Mouse (Mus musculus): ENCODE results near the gene Ggt6. TPM values are rescaled to one million over a fixed set of nuclear protein-coding genes. Genes with fewer than 3 reads are reported as not detected.
A peak's percentile ranks its signal among the peaks of the same experiment; 100 is the strongest.

The Ggt6 gene
- polyA plus RNA-seq, 1 experiment from 2014 or later, result not detected

DNA sequence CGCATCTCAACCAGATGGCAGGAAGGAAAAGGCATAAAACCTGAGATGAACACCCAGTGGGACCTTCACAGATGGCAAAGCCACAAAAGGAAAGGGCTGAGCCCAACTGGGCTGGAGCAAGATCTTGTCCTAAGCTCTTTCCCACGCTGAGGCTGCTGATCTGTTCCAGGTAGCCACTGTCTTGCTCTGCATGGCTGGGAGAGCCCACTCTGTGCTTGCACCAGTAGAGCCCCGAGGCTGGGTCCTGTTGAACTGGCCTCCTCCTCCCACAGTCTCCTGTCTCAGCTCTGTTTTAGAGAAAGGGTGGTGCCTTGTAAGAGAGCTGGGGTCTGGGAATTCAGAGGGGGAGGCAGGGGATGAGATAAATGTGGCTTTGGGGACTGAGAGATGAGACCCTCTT lies 28.2 kb upstream of the Ggt6 start:
- H3K36me3 ChIP-seq (ENCODE audit: control insufficient read depth, insufficient read depth, low read length), result peaks cover 8% of the 10 kb centered on the region; the same call in 1 of the 2 replicates
- 10% methylated on average over 3 of the region's 3 CpGs for WGBS (ENCODE audit: insufficient replicate concordance)
- H3K9me3 ChIP-seq (replicated peaks; ENCODE audit: control insufficient read depth, low read length), result no peaks in the 10 kb centered on the region
- H3K27me3 ChIP-seq (ENCODE audit: control insufficient read depth, insufficient read depth, low read length), result no peaks in the 10 kb centered on the region
- peak overlapping the region; percentile 94 for H3K27ac ChIP-seq (ENCODE audit: low read depth, low read length)
- H3K4me1 ChIP-seq (ENCODE audit: control insufficient read depth, insufficient read depth, low read length), result peaks cover 66% of the 10 kb centered on the region
- no peak for ATAC-seq (replicated peaks; ENCODE audit: insufficient number of reproducible peaks, low FRiP score, low TSS enrichment)
- peak overlapping the region; percentile 97 for H3K4me3 ChIP-seq (ENCODE audit: low read depth, low read length)
- H3K4me2 ChIP-seq, result peak overlapping the region; percentile 91
- peak overlapping the region; percentile 67 for H3K9ac ChIP-seq (ENCODE audit: low read depth, low read length)

- peak; percentile 53 for ATAC-seq (replicated peaks; ENCODE audit: insufficient number of reproducible peaks, low FRiP score, low TSS enrichment)
- Histone ChIP-seq H3K9me3 (replicated peaks; ENCODE audit: control insufficient read depth, low read length) (no peaks in the 10 kb centered on the region), H3K9ac (ENCODE audit: low read depth, low read length) (peak overlapping the region; percentile 29), H3K36me3 (ENCODE audit: control insufficient read depth, insufficient read depth, low read length) (peaks cover 7% of the 10 kb centered on the region; the same call in 1 of the 2 replicates), H3K4me3 (ENCODE audit: low read depth, low read length) (peak overlapping the region; percentile 97), H3K4me1 (ENCODE audit: control insufficient read depth, insufficient read depth, low read length) (peaks cover 66% of the 10 kb centered on the region), H3K4me2 (peak overlapping the region; percentile 91), H3K27ac (ENCODE audit: low read depth, low read length) (peak overlapping the region; percentile 94), H3K27me3 (ENCODE audit: control insufficient read depth, insufficient read depth, low read length) (no peaks in the 10 kb centered on the region)
- WGBS (ENCODE audit: insufficient replicate concordance), result 4% methylated on average over 7 of the region's 7 CpGs
Measured at GRCm38 (mm10) chr11:72407574-72407973, 27.8 kb upstream of the Ggt6 start.

GRCm38 (mm10) chr11:72408451-72409170 lies 26.7 kb upstream of the Ggt6 start:
- Histone ChIP-seq H3K4me2 (peak overlapping the region; percentile 91), H3K36me3 (ENCODE audit: control insufficient read depth, insufficient read depth, low read length) (0 out of 2 replicates have a peak, but pooled peaks cover 1% of the 10 kb centered on the region), H3K9me3 (replicated peaks; ENCODE audit: control insufficient read depth, low read length) (no peaks in the 10 kb centered on the region), H3K27me3 (ENCODE audit: control insufficient read depth, insufficient read depth, low read length) (no peaks in the 10 kb centered on the region), H3K4me3 (ENCODE audit: low read depth, low read length) (peak overlapping the region; percentile 97), H3K9ac (ENCODE audit: low read depth, low read length) (peak overlapping the region; percentile 91; the same call in 1 of the 2 replicates), H3K27ac (ENCODE audit: low read depth, low read length) (peak overlapping the region; percentile 94), H3K4me1 (ENCODE audit: control insufficient read depth, insufficient read depth, low read length) (peaks cover 72% of the 10 kb centered on the region)
- ATAC-seq (replicated peaks; ENCODE audit: insufficient number of reproducible peaks, low FRiP score, low TSS enrichment), result no peak
- 26% methylated on average over 9 of the region's 9 CpGs for WGBS (ENCODE audit: insufficient replicate concordance)

DNA sequence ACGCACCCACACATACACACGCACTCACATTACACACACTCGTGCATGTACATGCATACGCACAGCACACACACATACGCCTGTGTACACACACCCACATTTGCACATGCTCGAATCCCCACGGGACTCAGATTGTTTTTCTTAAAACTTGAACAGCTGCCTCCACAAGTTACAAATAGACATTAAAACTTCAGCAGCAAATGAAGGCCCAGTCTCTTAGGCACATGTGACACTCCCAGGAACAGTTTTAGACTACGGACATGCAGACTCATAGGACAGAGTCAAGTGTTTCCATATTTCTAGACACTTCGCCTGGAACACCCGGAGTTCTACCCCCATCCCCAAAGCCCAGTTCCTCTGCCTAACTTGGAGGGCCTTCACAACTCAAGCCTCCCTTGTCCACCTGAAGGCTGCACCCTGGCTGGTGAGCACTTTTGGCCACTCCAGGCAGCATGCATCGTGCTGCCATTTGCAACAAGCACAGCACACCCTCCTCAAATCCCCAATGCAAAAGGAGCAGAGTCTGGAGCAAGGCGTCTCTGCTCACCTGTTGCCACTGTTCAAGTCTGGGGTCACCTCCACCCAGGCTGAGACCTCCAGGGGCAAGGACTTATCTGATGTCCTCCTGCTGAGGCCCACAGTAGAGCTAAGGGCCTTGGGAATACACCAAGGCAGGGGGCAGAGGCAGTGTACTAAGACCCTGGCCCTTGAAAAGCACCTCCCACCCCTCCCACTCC lies 25.5 kb upstream of the Ggt6 start:
- peak overlapping the region; percentile 91 for H3K9ac ChIP-seq (ENCODE audit: low read depth, low read length)
- no peaks in the 10 kb centered on the region for H3K36me3 ChIP-seq (ENCODE audit: control insufficient read depth, insufficient read depth, low read length)
- WGBS (ENCODE audit: insufficient replicate concordance), result 47% methylated on average over 12 of the region's 12 CpGs
- ATAC-seq (replicated peaks; ENCODE audit: insufficient number of reproducible peaks, low FRiP score, low TSS enrichment), result no peak
- peak overlapping the region; percentile 91 for H3K4me2 ChIP-seq
- H3K4me1 ChIP-seq (ENCODE audit: control insufficient read depth, insufficient read depth, low read length), result peaks cover 74% of the 10 kb centered on the region
- H3K27me3 ChIP-seq (ENCODE audit: control insufficient read depth, insufficient read depth, low read length), result no peaks in the 10 kb centered on the region
- no peaks in the 10 kb centered on the region for H3K9me3 ChIP-seq (replicated peaks; ENCODE audit: control insufficient read depth, low read length)
- peak overlapping the region; percentile 97 for H3K4me3 ChIP-seq (ENCODE audit: low read depth, low read length)
- peak overlapping the region; percentile 94 for H3K27ac ChIP-seq (ENCODE audit: low read depth, low read length)

- no peaks in the 10 kb centered on the region for H3K9me3 ChIP-seq (replicated peaks; ENCODE audit: control insufficient read depth, low read length)
- ATAC-seq (replicated peaks; ENCODE audit: insufficient number of reproducible peaks, low FRiP score, low TSS enrichment), result no peak
- WGBS (ENCODE audit: insufficient replicate concordance), result under 1% methylated on average over 25 of the region's 25 CpGs
- no peaks in the 10 kb centered on the region for H3K36me3 ChIP-seq (ENCODE audit: control insufficient read depth, insufficient read depth, low read length)
- no peaks in the 10 kb centered on the region for H3K27me3 ChIP-seq (ENCODE audit: control insufficient read depth, insufficient read depth, low read length)
- H3K9ac ChIP-seq (ENCODE audit: low read depth, low read length), result peak overlapping the region; percentile 91
- peak overlapping the region; percentile 97 for H3K4me3 ChIP-seq (ENCODE audit: low read depth, low read length)
- peak overlapping the region; percentile 91 for H3K4me2 ChIP-seq
- H3K27ac ChIP-seq (ENCODE audit: low read depth, low read length), result peak overlapping the region; percentile 94
- peaks cover 76% of the 10 kb centered on the region for H3K4me1 ChIP-seq (ENCODE audit: control insufficient read depth, insufficient read depth, low read length)
Measured at GRCm38 (mm10) chr11:72410521-72411092, 24.7 kb upstream of the Ggt6 start.

DNA sequence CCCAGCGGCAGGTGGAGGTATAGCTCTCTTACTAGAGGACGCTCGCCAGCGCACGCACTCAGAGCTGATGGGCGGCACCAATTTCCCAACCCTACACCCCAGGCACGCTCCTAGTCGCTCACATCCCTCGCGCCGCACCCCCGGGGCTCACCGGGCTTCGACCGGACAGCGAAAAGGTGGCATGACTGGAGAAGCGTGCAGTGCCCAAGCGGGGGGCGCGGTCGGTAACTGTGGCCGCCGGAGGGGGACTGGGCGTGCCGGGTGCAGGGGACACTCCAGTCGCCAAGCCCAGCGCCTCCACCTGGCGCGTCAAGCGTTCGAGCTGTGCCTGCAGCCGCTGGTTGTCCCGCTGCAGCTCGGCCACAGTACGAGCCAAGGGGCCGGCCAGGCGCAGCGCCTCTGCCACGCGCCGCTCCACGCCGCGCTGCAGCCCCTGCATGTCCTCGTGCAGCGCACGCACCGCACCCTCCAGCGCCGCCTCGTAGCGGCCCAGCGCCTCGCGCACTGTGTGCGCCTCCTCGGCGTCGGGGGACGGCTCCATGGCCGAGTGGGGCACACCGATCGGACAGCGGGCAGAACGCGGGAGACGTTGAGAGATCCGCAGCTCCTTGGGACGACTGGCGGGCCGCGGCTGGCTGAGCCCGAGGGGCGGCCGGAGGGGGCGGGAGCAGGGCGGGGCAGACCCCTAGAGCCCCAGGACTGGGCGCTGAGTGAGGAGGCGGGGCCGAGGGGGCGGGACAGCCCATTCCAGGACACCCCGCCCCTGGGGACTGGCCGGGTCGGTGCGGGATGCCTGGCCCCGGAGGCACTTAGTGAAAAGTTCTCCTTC lies 24.0 kb upstream of the Ggt6 start, which contains the start of gene Smtnl2:
TSS of gene Smtnl2 (minus strand) at position 621 of the 829 bp plus-strand sequence.
- WGBS (ENCODE audit: insufficient replicate concordance), result under 1% methylated on average over 79 of the region's 86 CpGs
- ATAC-seq (replicated peaks; ENCODE audit: insufficient number of reproducible peaks, low FRiP score, low TSS enrichment), result peak; percentile 85
- no peaks in the 10 kb centered on the region for H3K36me3 ChIP-seq (ENCODE audit: control insufficient read depth, insufficient read depth, low read length)
- H3K4me3 ChIP-seq (ENCODE audit: low read depth, low read length), result peak within 1 kb of the TSS; percentile 97
- peak within 1 kb of the TSS; percentile 94 for H3K27ac ChIP-seq (ENCODE audit: low read depth, low read length)
- peaks cover 74% of the 10 kb centered on the region for H3K4me1 ChIP-seq (ENCODE audit: control insufficient read depth, insufficient read depth, low read length)
- no peaks in the 10 kb centered on the region for H3K9me3 ChIP-seq (replicated peaks; ENCODE audit: control insufficient read depth, low read length)
- H3K27me3 ChIP-seq (ENCODE audit: control insufficient read depth, insufficient read depth, low read length), result no peaks in the 10 kb centered on the region
- H3K9ac ChIP-seq (ENCODE audit: low read depth, low read length), result peak within 1 kb of the TSS; percentile 91
- H3K4me2 ChIP-seq, result peak within 1 kb of the TSS; percentile 91

DNA sequence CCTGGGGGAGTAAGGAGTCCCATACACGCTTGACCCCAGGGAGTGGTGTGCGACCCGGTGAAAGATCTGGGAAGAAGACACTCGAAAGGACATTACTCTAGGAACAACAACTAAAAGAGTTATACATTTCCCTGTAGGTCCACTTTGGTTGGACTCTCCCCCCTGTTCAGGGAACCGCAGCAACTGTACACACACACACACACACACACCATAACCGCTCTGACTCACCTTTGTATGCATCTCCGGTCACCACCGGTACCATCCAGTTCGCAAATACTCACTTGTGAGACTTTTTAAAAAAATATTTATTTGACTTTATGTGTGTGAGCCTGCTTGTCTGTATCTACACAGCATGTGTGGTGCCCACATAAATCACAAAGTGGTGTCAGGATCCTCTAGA lies 23.4 kb upstream of the Ggt6 start:
- Histone ChIP-seq H3K27ac (ENCODE audit: low read depth, low read length) (no peak overlapping the region), H3K36me3 (ENCODE audit: control insufficient read depth, insufficient read depth, low read length) (no peaks in the 10 kb centered on the region), H3K4me2 (peak overlapping the region; percentile 91), H3K4me1 (ENCODE audit: control insufficient read depth, insufficient read depth, low read length) (peaks cover 72% of the 10 kb centered on the region), H3K9me3 (replicated peaks; ENCODE audit: control insufficient read depth, low read length) (no peaks in the 10 kb centered on the region), H3K9ac (ENCODE audit: low read depth, low read length) (peak overlapping the region; percentile 53), H3K4me3 (ENCODE audit: low read depth, low read length) (peak overlapping the region; percentile 97), H3K27me3 (ENCODE audit: control insufficient read depth, insufficient read depth, low read length) (no peaks in the 10 kb centered on the region)
- ATAC-seq (replicated peaks; ENCODE audit: insufficient number of reproducible peaks, low FRiP score, low TSS enrichment), result no peak
- 26% methylated on average over 9 of the region's 9 CpGs for WGBS (ENCODE audit: insufficient replicate concordance)

DNA sequence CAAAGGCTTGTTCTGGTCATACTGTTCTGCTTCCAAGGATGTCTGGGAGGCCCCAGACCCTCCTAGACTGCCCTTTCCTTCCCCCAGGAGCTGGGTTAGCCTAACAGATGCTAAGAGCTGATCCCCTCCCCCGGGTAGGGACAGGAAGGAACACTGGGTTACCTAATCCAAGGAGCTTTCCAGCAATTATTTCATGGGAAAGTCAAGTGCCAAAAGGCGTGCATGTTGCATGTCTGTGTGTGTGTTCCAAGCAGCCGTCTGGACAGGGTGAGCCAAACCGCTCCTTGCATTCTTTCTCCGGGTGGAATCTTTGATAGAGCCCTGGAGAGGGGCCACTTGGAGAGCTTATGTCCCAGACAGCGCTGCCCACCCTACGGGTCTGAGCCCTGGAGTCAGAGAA lies 22.3 kb upstream of the Ggt6 start:
- Histone ChIP-seq H3K36me3 (ENCODE audit: control insufficient read depth, insufficient read depth, low read length) (no peaks in the 10 kb centered on the region), H3K9me3 (replicated peaks; ENCODE audit: control insufficient read depth, low read length) (no peaks in the 10 kb centered on the region), H3K27me3 (ENCODE audit: control insufficient read depth, insufficient read depth, low read length) (no peaks in the 10 kb centered on the region), H3K4me3 (ENCODE audit: low read depth, low read length) (no peak overlapping the region), H3K9ac (ENCODE audit: low read depth, low read length) (peak overlapping the region; percentile 35; the same call in 1 of the 2 replicates), H3K27ac (ENCODE audit: low read depth, low read length) (peak overlapping the region; percentile 62), H3K4me2 (no peak overlapping the region), H3K4me1 (ENCODE audit: control insufficient read depth, insufficient read depth, low read length) (peaks cover 75% of the 10 kb centered on the region)
- ATAC-seq (replicated peaks; ENCODE audit: insufficient number of reproducible peaks, low FRiP score, low TSS enrichment), result no peak
- WGBS (ENCODE audit: insufficient replicate concordance), result 35% methylated on average over 7 of the region's 7 CpGs
